Mouse (Mus musculus): ENCODE data around the gene Zfand2a. TPM values are rescaled to one million over a fixed set of nuclear protein-coding genes. Genes with fewer than 3 reads are reported as not detected.

The Zfand2a gene
- 45.4 and 49.0 TPM in 2 replicates for polyA plus RNA-seq (2012; rRNA removed)

GRCm38 (mm10) chr5:139484185-139484814, at the start of gene Zfand2a:
TSS of gene Zfand2a (minus strand) at chr5:139484549.
- DNase-seq (ENCODE audit: extremely low spot score in 1 of 2, low spot score in 1 of 2), result peak; percentile 100

- no peak for DNase-seq (ENCODE audit: extremely low spot score in 1 of 2, low spot score in 1 of 2)
Observed at GRCm38 (mm10) chr5:139528851-139529250, 44.5 kb upstream of the Zfand2a start.

- no peak for DNase-seq (ENCODE audit: extremely low spot score in 1 of 2, low spot score in 1 of 2)
Observed at GRCm38 (mm10) chr5:139521987-139522386, 37.6 kb upstream of the Zfand2a start.

DNA sequence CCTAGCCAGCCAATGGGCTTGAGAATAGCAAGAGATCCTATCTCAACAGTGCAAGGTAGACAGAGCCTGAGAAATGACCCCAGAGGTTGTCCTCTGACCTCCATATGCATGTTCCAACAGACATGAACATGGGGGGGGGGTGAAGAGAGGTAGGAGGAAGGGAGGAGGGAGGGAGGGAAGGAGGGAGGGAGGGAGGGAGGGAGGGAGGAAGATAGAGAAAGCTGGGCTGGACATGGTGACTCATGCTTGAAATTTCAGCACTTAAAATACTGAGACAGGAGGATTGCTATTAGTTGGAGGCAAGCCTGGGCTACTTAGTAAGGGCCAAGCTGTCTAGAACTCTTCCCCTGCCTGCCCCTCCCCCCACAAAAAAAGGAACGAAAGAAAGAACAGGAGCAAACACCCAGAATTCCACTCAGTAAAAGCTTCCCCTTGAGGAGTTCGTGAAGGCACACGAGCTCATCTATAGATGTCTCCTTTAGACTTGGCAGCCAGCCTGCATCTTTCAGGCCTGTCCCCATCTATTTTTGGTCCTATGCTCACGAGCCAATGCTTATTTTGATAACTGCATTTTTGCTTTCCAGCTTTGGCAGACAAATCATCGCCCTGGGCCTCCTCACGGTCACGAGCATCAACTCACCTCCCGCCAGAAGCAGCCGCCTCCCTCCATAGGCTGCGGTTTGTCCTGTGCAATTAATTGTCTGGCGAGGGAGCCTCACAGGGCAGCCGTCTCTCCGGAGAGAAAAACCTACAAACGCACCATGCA, 35.9 kb upstream of the Zfand2a start:
- no peak for DNase-seq (ENCODE audit: extremely low spot score in 1 of 2, low spot score in 1 of 2)

DNA sequence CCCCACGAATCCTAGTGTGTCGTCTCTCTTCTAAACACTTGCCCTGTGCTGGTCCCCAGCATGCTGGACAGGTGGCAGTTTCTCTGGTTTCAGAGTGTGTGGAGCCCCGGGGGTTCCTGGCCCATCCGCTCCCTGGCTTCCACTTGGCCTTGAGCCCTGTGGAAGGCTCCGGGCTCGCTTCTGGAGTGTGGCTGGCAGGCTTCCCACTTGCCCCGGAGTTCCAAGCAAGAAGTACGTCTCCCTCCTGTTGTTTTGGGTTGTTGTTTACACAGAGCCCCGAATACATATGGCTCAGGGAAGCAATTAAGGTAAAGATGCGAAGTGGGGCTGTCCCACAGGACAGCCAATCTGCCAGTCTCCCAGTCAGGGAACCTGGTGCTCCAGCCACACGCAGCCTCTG, 31.9 kb upstream of the Zfand2a start:
- DNase-seq (ENCODE audit: extremely low spot score in 1 of 2, low spot score in 1 of 2), result no peak

- DNase-seq (ENCODE audit: extremely low spot score in 1 of 2, low spot score in 1 of 2), result no peak
Observed at GRCm38 (mm10) chr5:139512201-139512600, 27.9 kb upstream of the Zfand2a start.

DNA sequence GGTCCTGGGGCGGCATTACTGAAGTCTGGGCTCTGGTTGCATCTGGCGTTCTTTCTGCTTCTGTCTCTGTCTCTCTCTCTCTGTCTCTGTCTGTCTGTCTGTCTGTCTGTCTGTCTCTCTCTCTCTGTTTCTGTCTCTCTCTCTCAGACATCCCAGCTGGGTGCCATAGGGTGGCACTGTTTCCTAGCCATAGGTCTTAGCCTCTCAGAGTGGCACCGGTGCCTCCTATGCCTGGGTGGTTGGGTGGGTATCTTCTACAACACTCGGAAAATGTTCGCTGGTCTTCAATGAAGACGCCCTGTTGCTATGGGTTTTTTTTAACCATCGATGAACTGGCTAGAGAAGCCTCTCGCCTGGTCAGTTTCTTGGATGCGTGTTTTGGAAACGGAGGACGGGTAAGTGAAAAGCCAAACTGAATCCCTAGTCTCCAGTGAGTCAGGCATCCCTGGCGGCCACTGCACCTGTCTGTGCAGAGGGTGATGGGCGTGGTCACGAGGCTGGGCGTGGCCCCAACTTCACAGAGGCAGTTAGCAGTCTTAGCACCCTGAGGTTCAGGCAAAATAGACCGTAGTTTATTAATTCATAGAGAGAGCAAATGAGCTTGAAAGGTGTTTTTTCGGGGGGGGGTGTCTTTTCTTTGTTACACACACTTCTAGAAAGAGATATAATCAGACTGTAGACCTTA, 26.5 kb upstream of the Zfand2a start:
- no peak for DNase-seq (ENCODE audit: extremely low spot score in 1 of 2, low spot score in 1 of 2)

DNA sequence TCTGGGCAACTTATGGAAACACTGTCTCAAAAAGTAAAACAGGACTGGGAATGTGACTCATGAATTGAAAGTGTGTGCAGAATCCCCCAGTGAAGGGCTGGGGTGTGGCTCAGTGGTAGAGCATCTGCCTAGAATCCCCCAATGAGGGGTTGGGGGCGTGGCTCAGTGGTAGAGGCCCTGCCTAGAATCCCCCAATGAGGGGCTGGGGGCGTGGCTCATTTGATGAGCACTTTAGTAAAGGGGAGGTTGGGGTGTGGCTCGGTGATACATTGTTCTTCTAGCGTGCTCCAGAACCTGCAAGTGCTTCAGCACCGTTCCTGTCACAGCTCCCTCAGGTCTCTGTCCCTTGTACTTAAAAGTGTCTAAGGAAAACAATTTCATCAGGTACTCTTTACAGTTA, 21.9 kb upstream of the Zfand2a start:
- DNase-seq (ENCODE audit: extremely low spot score in 1 of 2, low spot score in 1 of 2), result no peak

GRCm38 (mm10) chr5:139505073-139505606, 20.8 kb upstream of the Zfand2a start:
- peak; percentile 45 to 88 for DNase-seq (ENCODE audit: extremely low spot score in 1 of 2, low spot score in 1 of 2)

DNA sequence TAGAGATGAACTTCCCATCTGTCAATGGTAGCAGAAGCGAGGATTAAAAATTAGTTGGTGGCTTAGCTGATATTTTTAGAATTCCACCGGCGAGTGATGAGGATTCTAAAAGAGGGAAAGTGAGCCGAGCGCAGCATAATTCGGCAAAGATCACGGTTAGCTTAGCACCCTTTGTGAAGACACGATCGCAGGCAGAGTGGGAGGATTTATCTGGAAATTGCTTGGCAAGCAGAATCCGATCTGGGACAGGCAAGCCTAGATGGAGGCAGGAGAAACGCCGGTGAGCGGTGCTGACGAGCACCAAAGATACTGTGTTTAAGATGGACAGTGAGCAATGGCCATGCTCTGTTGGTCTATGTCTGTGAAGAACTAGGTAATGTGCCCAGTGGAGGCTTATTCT, 17.9 kb upstream of the Zfand2a start:
- DNase-seq (ENCODE audit: extremely low spot score in 1 of 2, low spot score in 1 of 2), result peak; percentile 41 to 68

DNA sequence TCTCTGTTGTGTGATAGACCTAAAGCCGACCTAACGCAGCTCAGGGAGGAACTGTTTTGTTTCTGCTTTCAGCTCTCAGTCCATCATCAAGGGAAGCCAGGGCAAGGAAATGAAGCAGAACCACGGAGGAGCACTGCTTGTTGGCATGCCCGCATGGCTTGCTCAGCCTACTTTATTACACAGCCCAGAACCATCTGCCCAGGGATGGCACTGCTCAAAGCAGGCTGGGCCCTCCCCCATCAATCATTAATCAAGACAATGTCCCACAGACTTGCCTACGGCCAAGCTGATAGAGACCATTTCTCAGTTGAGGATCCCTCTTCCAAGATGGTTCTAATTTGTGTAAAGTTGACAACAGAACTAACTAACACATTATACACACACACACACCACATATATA, 14.4 kb upstream of the Zfand2a start:
- no peak for DNase-seq (ENCODE audit: extremely low spot score in 1 of 2, low spot score in 1 of 2)

DNA sequence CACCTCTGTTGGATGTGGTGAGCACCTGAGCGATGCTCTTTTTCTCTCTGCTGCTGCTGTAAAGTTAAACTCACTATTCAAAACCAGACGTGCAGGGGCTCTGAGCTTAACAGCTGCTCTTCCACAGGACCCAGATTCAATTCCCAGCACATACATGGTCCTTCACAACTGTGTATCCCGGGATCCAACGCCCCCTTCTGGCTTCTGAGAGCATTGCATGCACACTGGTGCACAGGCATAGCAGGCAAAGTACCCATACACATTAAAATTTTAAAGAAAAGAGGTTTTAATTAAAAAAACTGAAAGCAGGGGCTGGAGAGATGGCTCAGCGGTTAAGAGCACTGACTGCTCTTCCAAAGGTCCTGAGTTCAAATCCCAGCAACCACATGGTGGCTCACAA, 12.6 kb upstream of the Zfand2a start:
- DNase-seq (ENCODE audit: extremely low spot score in 1 of 2, low spot score in 1 of 2), result no peak

GRCm38 (mm10) chr5:139495019-139495669, 10.8 kb upstream of the Zfand2a start:
- peak in 1 of 2 experiments; percentile 55 for DNase-seq (ENCODE audit: extremely low spot score in 1 of 2, low spot score in 1 of 2)

- no peak for DNase-seq (ENCODE audit: extremely low spot score in 1 of 2, low spot score in 1 of 2)
Observed at GRCm38 (mm10) chr5:139493690-139494089, 9.3 kb upstream of the Zfand2a start.

GRCm38 (mm10) chr5:139491348-139491747, 7.0 kb upstream of the Zfand2a start:
- DNase-seq (ENCODE audit: extremely low spot score in 1 of 2, low spot score in 1 of 2), result no peak

DNA sequence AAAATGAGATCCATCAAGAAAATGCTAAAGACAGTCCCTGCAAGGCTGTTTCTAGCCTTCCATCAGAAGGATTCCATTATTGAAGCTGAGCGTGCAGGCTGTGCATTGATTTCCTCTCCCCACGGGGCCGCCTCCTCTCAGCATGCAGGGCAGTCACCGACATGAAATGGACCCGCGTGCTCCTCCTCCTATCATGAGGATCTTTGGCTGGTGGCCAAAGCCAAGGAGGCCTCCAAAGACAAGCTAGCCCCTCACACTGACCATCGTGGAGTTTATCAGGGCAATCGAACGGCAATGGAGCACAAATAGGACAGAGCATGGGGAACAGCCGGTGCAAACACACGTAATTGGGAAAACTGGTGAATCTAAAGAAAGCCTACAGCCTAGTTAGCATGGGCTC, 5.8 kb upstream of the Zfand2a start:
- no peak for DNase-seq (ENCODE audit: extremely low spot score in 1 of 2, low spot score in 1 of 2)

- DNase-seq (ENCODE audit: extremely low spot score in 1 of 2, low spot score in 1 of 2), result no peak
Observed at GRCm38 (mm10) chr5:139483171-139483848, 1.0 kb downstream of the Zfand2a start.

- no peak for DNase-seq (ENCODE audit: extremely low spot score in 1 of 2, low spot score in 1 of 2)
Observed at GRCm38 (mm10) chr5:139480406-139480805, 3.9 kb downstream of the Zfand2a start.

DNA sequence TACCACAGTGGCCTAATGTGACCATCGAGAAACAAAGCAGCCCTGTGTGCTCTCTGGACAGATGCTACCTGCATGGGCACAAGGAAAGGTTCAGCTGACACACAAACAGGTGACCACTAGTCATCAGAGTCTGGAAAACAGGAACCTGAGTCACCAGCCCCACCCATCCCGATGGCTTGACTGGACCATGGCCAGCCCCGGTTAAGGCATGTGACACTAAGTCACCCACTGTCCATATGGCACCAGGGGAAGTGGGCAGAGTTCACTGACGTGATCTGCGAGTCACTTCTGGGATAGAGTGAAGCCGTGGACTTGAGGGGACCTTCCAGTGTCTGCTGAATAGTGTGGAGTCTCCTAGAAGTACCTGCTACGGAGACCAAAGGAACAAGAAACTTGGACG, 5.3 kb downstream of the Zfand2a start:
- DNase-seq (ENCODE audit: extremely low spot score in 1 of 2, low spot score in 1 of 2), result no peak

DNA sequence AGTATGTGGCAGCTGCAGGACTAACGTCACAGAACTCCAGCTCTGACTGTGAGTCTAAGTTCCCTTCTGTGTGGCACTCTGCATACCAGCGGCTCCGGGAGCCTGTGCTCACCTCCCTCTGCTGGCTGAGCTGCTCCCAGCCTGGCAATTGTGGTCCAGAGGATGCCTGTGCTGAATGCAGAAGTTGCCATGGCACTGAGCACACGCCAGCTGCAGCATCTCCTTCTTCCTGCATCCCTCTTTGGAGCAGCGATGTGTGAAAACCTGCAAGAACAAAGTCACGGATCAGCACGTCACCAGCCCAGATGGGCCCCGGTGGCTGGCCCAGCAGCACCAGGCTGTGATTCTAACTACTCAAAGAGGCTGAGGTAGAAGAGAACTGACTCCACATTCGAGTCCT, 9.6 kb downstream of the Zfand2a start:
- peak; percentile 46 to 54 for DNase-seq (ENCODE audit: extremely low spot score in 1 of 2, low spot score in 1 of 2)
